Mouse (Mus musculus): ENCODE data around the gene Ssx2ip. TPM values are rescaled to one million over a fixed set of nuclear protein-coding genes. Genes with fewer than 3 reads are reported as not detected.

The Ssx2ip gene
- total RNA-seq (2021), result 1 to 10 TPM; 6.4 to 6.6 TPM
- long read RNA-seq, experiment 1, transcript Ssx2ip-203 (14 exons, 3,232 nt), result major isoform, 5 of 16 reads
- long read RNA-seq, experiment 1, partial matches to known transcripts, result 0 of 16 reads
- long read RNA-seq, experiment 1, other reads (novel, unspliced or antisense), result 11 of 16 reads
- long read RNA-seq, experiment 2, transcript Ssx2ip-203 (14 exons, 3,232 nt), result major isoform, 5 of 42 reads
- long read RNA-seq, experiment 2, transcript Ssx2ip-204 (14 exons, 3,446 nt), result major isoform, 5 of 42 reads
- long read RNA-seq, experiment 2, partial matches to known transcripts, result 1 of 42 reads
- long read RNA-seq, experiment 2, other reads (novel, unspliced or antisense), result 30 of 42 reads

GRCm38 (mm10) chr3:146404311-146405201, at the start of gene Ssx2ip:
Gene Ssx2ip, plus strand, starts transcription at chr3:146404642.
- peak; percentile 98 to 99 for DNase-seq (ENCODE audit: low spot score in 2 of 2)

DNA sequence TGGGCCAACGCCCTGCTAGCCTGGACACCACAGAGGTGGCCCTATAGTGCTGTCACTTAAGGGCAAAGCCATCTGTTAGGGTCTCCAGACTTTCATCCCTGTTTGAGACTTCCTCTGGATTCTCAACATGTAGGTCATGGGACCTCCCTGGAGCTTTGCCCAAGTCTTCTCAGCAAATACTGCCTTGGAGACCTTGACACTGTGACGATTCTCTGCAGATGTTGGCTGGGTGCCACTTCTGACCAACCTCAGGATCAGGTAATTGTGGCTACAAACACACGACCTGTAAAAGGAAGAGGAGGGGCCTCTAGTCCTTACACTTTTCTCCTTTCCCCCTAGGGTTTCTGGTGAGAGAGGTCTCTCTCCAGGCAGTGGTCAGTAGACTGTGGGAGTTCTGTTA, 49.3 kb upstream of the Ssx2ip start:
- no peak for DNase-seq (ENCODE audit: low spot score in 2 of 2)

DNA sequence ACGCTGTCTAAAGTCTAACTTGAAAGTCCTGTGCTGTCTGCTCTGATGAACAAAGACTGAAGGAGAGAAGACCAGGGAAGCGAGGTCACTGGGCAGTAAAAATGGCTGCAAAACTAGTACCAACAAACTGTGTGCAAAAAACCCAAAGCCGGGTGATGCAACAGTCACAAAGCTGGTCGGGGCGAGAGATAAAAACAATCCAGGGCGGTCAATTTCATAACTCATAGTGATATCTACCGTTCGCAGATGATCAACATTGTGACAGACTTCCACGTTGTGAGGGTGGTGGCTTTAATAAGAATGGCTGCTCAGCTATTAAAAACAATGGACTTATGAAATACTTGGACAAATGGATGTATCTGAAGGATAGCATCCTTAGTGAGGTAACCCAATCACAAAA, 39.0 kb upstream of the Ssx2ip start:
- DNase-seq (ENCODE audit: low spot score in 2 of 2), result no peak

GRCm38 (mm10) chr3:146367058-146367457, 37.4 kb upstream of the Ssx2ip start:
- DNase-seq (ENCODE audit: low spot score in 2 of 2), result no peak

- no peak for DNase-seq (ENCODE audit: low spot score in 2 of 2)
Observed at GRCm38 (mm10) chr3:146370553-146371095, 33.8 kb upstream of the Ssx2ip start.

- no peak for DNase-seq (ENCODE audit: low spot score in 2 of 2)
Observed at GRCm38 (mm10) chr3:146371201-146371600, 33.2 kb upstream of the Ssx2ip start.

- no peak for DNase-seq (ENCODE audit: low spot score in 2 of 2)
Observed at GRCm38 (mm10) chr3:146374596-146375175, 29.8 kb upstream of the Ssx2ip start.

DNA sequence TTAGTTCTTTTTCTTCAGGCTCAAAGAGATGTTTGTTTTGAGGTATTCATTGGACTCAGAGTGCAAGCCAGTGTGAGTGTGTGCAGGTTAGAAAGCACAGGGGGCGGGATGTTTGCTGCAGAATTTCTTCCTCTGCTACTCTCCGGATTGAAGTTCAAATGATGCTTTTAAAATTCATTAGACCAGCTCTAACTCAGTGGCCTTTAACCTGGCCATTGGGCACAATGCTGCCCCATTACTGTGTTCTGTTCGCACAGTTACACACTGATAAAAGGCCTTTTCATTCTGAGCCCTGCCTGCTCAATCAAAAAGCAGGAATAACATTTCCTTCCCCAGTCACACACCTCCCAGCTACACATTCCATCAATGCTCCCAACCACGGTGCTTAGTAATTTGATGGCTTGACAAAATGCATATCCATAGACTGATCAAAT, 29.2 kb upstream of the Ssx2ip start:
- DNase-seq (ENCODE audit: low spot score in 2 of 2), result no peak

- no peak for DNase-seq (ENCODE audit: low spot score in 2 of 2)
Observed at GRCm38 (mm10) chr3:146376337-146377130, 27.9 kb upstream of the Ssx2ip start.

DNA sequence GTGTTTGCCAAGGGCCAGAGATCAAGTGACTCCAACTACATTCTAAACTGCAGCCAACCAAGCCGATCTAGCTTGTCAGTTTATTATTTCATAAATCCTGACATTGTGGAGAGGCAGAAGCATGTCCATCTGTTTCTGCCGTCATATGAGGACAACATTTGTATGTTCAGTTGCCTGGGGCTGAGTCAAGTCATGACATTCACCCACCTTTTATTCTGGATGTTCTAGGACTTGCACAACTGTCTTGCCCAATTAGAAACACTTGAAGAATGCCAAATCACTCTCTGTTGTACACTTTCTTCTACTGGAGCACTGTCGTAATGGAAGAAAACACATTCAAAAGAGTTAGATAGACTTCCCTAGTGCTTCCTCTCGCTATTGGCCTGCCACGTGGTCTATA, 27.2 kb upstream of the Ssx2ip start:
- DNase-seq (ENCODE audit: low spot score in 2 of 2), result no peak

DNA sequence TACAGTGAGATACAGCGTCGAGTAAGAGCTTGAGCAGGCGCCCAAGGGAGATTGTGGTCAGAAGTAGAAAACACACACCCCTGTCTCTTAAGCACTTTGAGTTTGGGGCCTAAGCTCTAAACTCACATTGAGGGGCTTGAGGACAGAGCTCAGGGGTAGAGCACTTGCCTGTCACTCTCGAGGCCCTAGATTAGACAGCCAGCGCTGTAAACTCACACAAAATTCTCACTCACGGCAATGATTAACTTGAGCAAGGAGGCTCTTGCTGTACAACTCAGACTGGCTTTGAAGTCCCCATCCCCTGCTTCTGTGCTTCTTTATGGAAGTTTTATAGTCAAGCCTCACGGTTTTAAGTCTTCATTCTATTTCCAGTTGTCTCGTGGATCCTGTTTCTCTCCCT, 25.7 kb upstream of the Ssx2ip start:
- no peak for DNase-seq (ENCODE audit: low spot score in 2 of 2)

GRCm38 (mm10) chr3:146379740-146380466, 24.5 kb upstream of the Ssx2ip start:
- no peak for DNase-seq (ENCODE audit: low spot score in 2 of 2)

DNA sequence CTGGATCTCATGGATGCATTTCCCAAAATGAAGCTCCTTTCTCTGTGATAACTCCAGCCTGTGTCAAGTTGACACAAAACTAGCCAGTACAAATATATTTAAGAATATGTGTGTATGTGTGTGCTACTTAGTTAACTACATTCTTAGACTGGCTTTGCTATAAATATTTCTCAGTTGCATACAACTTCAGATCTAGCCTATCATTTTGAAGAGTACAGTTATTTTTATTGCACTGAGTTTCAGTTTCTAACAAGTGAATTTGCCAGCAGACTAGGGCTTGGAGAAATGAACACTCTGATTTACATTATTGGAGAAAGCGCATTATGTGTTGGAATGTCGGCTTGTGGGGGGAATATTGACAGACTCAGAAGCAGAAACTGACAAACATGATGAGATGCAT, 23.6 kb upstream of the Ssx2ip start:
- no peak for DNase-seq (ENCODE audit: low spot score in 2 of 2)

DNA sequence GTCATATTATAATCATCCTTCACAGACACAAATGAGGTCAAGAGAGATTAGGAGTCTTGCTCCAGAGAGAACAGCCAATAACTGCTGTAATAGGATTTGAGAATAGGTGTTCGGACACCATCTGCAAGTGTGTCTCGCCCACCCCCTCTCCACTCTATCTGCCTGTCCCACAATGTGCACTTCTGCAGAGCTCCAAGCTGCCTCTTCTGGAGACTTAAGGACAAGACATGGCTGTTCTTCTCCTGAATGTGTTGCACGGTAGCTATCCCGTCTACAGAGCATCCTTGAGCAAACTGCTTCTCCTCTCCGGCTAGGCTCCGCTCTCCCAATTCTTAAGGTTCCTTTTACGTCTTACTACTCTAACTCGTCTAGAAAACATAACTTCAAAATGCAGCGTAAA, 23.0 kb upstream of the Ssx2ip start:
- DNase-seq (ENCODE audit: low spot score in 2 of 2), result no peak

DNA sequence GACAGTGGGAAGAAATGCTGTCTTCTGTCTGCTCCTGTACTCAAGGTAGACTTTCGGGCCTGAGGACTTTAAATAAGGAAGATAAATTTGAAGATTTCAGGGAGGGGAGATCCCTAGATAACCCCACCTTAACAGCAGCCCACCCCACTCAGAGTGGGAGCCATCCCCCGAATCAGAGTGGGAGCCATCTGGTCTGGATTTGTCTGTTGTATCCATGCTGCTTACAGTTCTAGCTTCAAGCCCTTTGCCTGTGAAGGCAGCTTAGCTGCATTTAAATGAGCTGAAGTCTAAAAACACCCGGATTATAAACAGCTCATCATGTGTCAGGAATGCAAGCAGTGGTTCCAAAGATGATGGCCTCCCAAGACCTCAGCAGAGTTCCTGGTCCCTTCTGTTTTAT, 17.6 kb upstream of the Ssx2ip start:
- no peak for DNase-seq (ENCODE audit: low spot score in 2 of 2)

GRCm38 (mm10) chr3:146392656-146393321, 11.7 kb upstream of the Ssx2ip start:
- no peak for DNase-seq (ENCODE audit: low spot score in 2 of 2)

- DNase-seq (ENCODE audit: low spot score in 2 of 2), result no peak
Observed at GRCm38 (mm10) chr3:146393641-146394100, 10.8 kb upstream of the Ssx2ip start.

DNA sequence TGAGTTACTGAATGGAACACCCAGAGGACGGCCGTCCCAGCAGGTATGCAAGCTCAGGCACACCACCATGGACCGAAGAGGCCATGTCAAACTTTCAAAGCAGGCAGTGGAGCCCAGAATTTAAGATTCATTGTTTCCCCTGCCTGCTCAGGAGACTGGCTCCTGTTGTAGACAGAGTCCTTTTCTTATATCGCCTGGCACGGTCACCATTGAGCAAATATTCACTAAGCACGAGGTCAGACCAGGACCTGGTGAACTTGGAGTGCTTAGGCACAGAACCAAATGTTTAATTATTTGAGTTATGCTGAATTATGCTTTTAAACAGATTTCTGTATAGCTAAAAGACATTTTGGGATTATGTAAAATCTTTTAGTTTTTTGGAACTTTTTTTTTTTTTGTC, 8.2 kb upstream of the Ssx2ip start:
- DNase-seq (ENCODE audit: low spot score in 2 of 2), result no peak

DNA sequence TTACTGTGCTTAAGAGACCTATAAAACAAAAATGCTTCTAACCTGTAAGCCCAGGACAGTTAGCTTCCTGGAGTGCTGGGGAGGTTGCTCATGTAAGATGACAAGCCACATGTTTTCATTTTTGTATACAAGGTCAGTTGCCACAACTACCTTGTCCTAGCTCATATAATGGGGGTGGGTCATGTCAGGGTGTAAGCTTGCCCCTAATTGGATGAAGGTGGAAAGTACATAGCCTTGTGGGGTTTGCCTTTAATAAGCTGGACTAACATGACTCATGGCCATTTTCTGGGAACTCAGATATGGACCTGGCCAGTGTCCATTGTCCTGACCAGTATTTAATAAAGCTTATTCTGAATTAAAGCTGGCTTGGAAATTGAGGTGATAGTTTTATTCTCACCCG, 7.5 kb upstream of the Ssx2ip start:
- no peak for DNase-seq (ENCODE audit: low spot score in 2 of 2)
